Mouse (Mus musculus) spleen, adult 18-20 months (tissue): Measurements from ENCODE around the gene Gm27179.
"Not testable (repeated sequence)": the region's sequence is repeated elsewhere in the genome, so short reads cannot be mapped to it uniquely, and the experiment has no call there.

Experiments used
- DNase-seq, 2 experiments: peaks; one replicate each; pipeline ENCODE4 v3.0.0; 2022; ENCODE audit warnings: mixed read lengths in 2 of 2

Gene Gm27179

DNA sequence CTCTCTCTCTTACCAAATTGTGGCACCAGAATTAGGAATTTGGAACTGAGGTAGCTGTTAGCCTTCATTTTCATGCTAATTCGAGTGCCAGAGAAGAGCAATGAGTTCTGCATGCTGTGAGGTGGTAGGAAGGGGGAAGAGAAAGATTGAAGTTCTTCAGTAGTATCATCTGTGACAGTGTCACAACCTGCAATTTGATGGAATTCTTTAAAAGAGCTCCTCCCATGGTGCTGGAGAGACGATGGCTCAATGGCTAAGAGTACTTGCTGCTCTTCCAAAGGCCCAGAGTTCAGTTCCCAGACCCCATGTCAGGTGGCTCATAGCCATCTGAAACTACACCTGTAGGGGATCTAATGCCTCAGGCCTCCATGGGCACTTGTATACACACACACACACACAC is at the start of gene Gm27179:
TSS of gene Gm27179 (minus strand) at position 101 of the 400 bp plus-strand sequence.
- DNase-seq = not testable (repeated sequence)

- not testable (repeated sequence) for DNase-seq
Measured at GRCm38 (mm10) chr14:69557550-69557949, 45.2 kb upstream of the Gm27179 start.

GRCm38 (mm10) chr14:69556820-69557219 is 44.5 kb upstream of the Gm27179 start:
- DNase-seq = not testable (repeated sequence)

GRCm38 (mm10) chr14:69555110-69555831 is 42.9 kb upstream of the Gm27179 start, which contains the start of gene Entpd4b:
Entpd4b (plus strand) TSS chr14:69555424.
- DNase-seq = not testable (repeated sequence)

- not testable (repeated sequence) for DNase-seq
Measured at GRCm38 (mm10) chr14:69547310-69547709, 35.0 kb upstream of the Gm27179 start.

- DNase-seq = not testable (repeated sequence)
Measured at GRCm38 (mm10) chr14:69545052-69545451, 32.7 kb upstream of the Gm27179 start.

DNA sequence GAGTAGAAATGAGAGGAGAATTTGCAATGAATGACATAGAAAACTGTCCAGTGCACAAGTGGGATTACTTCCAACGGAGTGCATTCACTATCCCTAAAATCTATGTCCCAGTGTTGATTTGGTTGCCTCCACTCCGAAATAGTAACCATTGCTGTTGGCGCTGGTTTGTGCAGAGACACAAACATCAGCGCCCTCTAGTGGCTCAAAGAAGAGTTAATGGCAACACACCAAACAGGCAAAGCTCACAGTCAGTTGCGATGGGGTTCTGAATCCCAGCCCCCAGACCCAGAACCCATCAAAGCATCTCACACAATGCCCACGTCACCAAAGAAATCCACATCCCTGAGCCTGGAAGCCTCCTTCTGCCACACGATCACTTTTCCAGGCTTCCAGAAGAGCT is 31.7 kb upstream of the Gm27179 start:
- not testable (repeated sequence) for DNase-seq

DNA sequence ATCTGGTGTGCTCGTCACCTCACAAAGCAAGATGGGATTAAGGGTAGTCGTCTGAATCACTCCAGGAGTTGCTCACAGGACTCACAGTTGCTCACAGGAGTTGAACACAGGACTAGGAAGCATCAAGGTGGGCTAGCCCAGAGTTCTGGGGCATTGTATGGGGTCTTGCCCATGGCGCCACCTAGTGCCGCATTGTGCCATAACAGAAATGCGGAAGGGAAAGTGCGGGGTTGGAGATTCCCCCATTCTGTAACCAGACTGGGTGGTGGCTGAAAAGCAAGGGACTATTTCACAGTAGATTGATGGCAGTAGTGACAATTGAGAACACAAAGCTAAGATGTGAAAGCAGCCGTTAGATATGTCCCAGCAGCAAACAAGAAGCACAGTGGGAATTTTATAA is 30.3 kb upstream of the Gm27179 start:
- DNase-seq = not testable (repeated sequence)

DNA sequence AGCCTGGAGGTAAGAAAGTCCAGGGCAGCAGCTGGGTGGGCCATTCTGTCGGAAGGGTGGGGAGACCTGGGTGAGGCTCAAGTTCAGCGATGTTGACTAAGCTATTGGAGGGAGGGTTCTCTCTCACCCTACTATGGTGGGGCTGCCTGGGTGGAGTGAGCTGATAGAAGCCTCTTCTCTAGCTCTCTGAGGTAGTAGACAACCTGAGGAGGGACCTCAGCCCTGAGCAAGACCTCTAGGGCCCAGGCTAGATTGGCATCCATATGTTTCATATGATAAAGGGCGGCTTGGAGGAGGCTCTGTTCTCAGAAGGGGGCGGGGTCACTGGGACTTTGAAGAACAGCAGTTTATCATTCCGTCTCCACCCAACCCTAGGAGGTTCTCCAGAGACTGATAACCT is 27.8 kb upstream of the Gm27179 start:
- DNase-seq = not testable (repeated sequence)

- DNase-seq = not testable (repeated sequence)
Measured at GRCm38 (mm10) chr14:69536539-69536938, 24.2 kb upstream of the Gm27179 start.

DNA sequence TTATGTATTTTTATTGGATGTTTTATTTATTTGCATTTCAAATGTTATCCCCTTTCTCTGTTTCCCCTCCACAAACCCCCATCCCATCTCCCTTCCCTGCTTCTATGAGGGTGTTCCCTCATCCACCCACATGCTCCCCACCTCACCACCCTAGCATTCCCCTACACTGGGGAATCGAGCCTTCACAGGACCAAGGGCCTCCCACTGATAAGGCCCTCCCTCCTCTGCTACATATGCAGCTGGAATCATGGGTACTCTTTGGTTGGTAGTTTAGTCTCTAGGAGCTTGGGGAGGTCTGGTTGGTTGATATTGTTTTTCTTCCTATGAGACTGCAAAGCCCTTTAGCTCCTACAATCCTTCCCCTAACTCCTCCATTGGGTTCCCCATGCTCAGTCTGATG is 13.9 kb upstream of the Gm27179 start:
- not testable (repeated sequence) for DNase-seq

DNA sequence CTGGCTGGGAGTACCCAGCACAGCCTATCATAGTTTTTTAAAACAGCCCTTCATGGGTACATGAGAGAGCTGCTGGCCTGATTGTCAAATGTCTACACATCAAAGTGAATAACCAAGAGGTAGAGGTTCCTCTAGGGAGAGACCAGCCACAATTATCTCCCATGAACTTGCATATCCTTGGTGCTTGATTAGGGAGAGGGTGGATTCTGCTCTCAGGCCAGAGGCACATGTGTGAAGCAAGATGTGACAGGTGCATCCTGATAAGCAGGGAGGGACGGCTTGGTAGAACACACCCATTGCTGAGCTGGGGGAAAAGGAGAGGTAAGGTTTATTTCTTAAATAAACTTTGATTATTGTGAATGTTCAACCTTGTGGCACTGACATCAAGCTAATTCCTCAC is 10.7 kb upstream of the Gm27179 start:
- DNase-seq = not testable (repeated sequence)

GRCm38 (mm10) chr14:69520810-69521209 is 8.5 kb upstream of the Gm27179 start:
- not testable (repeated sequence) for DNase-seq

DNA sequence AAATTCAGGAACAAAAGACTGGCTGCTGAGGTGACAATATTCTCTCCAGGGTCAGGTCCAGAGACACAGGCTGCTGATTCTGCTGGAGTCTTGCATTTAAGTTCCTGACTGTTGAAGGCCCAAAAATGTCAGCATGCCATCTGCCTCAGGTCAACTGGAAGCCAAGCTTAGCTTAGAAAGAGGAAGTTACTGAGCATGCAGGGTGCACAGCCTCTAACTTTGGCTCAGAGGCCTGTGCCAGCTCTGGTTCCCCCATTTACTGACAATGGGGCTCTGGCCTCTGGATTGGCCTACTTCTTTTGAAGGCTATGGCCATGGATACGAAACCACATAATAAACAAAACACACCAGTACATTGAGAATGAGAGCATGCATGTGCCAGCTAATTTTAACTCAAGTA is 5.3 kb downstream of the Gm27179 start:
- DNase-seq = not testable (repeated sequence)

GRCm38 (mm10) chr14:69503174-69503573 is 9.2 kb downstream of the Gm27179 start, which contains the start of gene Gm16867:
Gm16867 (minus strand) TSS chr14:69503362.
- not testable (repeated sequence) for DNase-seq

GRCm38 (mm10) chr14:69502440-69503150 is 9.8 kb downstream of the Gm27179 start:
- DNase-seq = not testable (repeated sequence)

- DNase-seq = not testable (repeated sequence)
Measured at GRCm38 (mm10) chr14:69496259-69496658, 16.1 kb downstream of the Gm27179 start.

GRCm38 (mm10) chr14:69494946-69495345 is 17.4 kb downstream of the Gm27179 start:
- not testable (repeated sequence) for DNase-seq

DNA sequence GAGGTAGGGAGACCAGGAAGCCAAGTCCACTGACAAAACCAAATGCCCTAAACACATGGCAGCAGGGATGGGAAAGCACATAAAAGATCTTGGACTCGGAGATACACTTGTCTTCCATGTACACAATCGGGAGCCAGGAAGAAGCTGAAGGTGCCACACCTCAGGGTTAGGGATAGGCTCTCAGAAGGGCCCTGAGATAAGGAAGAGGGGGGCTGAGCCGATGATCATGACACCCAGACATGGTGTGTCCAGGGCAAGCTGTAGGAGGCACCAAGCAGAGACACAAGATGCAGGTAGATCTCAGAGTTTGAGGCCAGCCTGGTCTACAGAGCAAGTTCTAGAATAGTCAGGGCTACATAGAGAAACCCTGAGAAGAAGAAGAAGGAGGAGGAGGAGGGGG is 17.8 kb downstream of the Gm27179 start:
- DNase-seq = not testable (repeated sequence)

- DNase-seq = not testable (repeated sequence)
Measured at GRCm38 (mm10) chr14:69488001-69488400, 24.3 kb downstream of the Gm27179 start.

DNA sequence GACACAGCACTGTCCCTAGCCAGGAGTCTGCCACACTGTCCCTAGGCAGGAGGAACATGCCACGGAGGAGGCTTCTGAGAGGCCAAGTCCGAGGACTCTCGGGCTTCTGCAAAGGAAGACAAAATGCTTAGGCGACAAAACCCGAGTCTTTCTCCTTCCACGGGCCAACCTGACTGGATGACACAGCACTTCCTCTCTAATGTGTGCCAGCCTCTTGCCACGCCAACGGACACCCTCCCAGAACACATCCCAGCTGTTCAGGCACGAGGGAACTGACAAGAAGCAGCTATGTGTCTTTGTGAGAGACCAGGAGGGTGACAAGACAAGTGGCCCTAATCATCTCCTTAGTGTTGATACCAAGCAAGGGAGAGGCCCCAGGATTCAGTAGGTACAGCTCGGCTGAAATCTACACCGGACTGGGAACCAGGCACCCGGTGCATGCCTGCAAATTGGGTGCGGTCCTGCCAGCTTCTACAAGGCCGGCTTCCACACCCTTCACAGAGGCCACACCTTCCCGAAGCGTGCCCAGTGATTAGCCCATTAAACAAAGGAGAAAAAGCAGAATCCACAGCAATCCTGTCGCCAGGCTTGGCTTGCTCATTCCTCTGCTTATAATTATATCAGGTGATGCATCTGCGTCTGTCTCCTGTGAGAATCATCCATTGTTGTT is 26.7 kb downstream of the Gm27179 start:
- DNase-seq = not testable (repeated sequence)

DNA sequence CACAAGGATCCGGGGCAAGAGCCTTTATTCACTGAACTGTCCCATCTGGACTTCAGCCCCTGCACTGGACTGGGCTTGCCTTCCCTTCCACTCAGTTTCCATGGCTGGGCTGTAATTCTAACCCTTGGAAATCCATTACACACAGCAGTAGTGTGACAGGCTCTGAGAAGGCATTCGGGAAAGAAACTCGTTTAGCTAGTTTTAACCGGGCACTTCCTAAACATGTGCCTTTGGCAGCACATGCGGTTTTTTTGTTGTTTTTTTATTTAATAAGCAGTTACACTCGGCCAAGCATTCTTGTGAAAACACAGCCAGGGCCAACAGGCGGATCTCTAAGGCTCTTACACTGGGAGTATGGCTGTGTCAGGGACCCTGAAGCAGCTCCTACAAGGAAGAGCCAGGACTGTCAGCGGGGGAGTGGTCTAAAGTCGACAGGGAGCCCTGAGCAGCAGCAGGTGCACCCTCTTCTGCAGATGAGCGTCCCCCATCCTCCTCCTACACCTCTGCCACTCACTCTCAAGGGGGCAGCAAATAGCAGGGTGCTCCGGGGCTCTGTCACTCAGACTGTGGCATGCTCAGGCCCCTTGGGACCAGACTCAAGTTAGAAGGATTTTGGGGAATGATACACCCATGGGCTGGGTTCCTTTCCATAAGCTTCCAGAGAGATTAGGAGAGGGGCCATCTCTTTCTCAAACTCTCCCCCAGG is 38.3 kb downstream of the Gm27179 start:
- not testable (repeated sequence) for DNase-seq
